Mouse (Mus musculus) MEL (cell line): ENCODE data around the gene Afap1l2.

Source experiments
- CTCF ChIP-seq, 3 experiments: IDR thresholded peaks in 2 of 3; conservative IDR thresholded peaks in 1 of 3; 2 replicates each; pipeline ENCODE4 v1.5.1; 2011 to 2012; ENCODE audit warnings: low read length in 3 of 3, low read depth in 2 of 3, mild to moderate bottlenecking in 2 of 3, improper control_type of control experiment in 1 of 3, inconsistent platforms in 1 of 3, mixed read lengths in 1 of 3, moderate library complexity in 1 of 3; ENCODE audit not compliant: control insufficient read depth in 1 of 3, insufficient read depth in 1 of 3, poor library complexity in 1 of 3, severe bottlenecking in 1 of 3
- ELF1 ChIP-seq: IDR thresholded peaks from 2 replicates; pipeline ENCODE4 v1.6.1; 2014; ENCODE audit warnings: low read depth, mild to moderate bottlenecking, inconsistent platforms, low read length, improper control_type of control experiment, moderate library complexity
- EP300 ChIP-seq, 2 experiments: IDR thresholded peaks; 2 replicates each; pipeline ENCODE4 v1.6.1; 2011; ENCODE audit warnings: improper control_type of control experiment in 2 of 2, low read length in 2 of 2, low read depth in 1 of 2, mild to moderate bottlenecking in 1 of 2
- GATA1 ChIP-seq: IDR thresholded peaks from 2 replicates; pipeline ENCODE4 v1.6.1; 2011; ENCODE audit warnings: low read depth, low read length, improper control_type of control experiment
- HCFC1 ChIP-seq: IDR thresholded peaks from 2 replicates; pipeline ENCODE4 v1.6.1; 2012; ENCODE audit warnings: low read depth, mild to moderate bottlenecking, inconsistent platforms, low read length, improper control_type of control experiment, moderate library complexity
- MAFK ChIP-seq: IDR thresholded peaks from 2 replicates; pipeline ENCODE4 v1.6.1; 2011; ENCODE audit warnings: low read depth, mild to moderate bottlenecking, low read length, improper control_type of control experiment, borderline replicate concordance
- MAX ChIP-seq: IDR thresholded peaks from 2 replicates; pipeline ENCODE4 v1.6.1; 2011; ENCODE audit warnings: low read length, improper control_type of control experiment
- MYC ChIP-seq: IDR thresholded peaks from 2 replicates; pipeline ENCODE4 v1.6.1; 2011; ENCODE audit warnings: low read depth, mild to moderate bottlenecking, low read length, improper control_type of control experiment, moderate library complexity
- POLR2A ChIP-seq, 2 experiments: IDR thresholded peaks; 2 replicates each; pipeline ENCODE4 v1.6.1; 2011 to 2012; ENCODE audit warnings: low read length in 2 of 2, mild to moderate bottlenecking in 2 of 2, control low read depth in 1 of 2, improper control_type of control experiment in 1 of 2, low read depth in 1 of 2, moderate library complexity in 1 of 2; ENCODE audit not compliant: control insufficient read depth in 1 of 2, insufficient read depth in 1 of 2, poor library complexity in 1 of 2
- USF1 ChIP-seq: IDR thresholded peaks from 2 replicates; pipeline ENCODE4 v1.6.1; 2014; ENCODE audit warnings: low read depth, mild to moderate bottlenecking, inconsistent platforms, low read length, improper control_type of control experiment, moderate library complexity

- no peak for TF ChIP-seq HCFC1
- TF ChIP-seq MAFK: no peak
- TF ChIP-seq CTCF (IDR thresholded peaks at IDR 0.05 in 2 of 3, conservative IDR thresholded peaks at IDR 0.05 in 1 of 3; ENCODE audit: control insufficient read depth in 1 of 3, insufficient read depth in 1 of 3, low read depth in 2 of 3, low read length in 3 of 3, poor library complexity in 1 of 3, severe bottlenecking in 1 of 3): no peak
- TF ChIP-seq EP300 (IDR thresholded peaks at IDR 0.05; ENCODE audit: low read depth in 1 of 2, low read length in 2 of 2): no peak
- no peak for TF ChIP-seq MAX
- TF ChIP-seq POLR2A (IDR thresholded peaks at IDR 0.05; ENCODE audit: control insufficient read depth in 1 of 2, insufficient read depth in 1 of 2, low read depth in 1 of 2, low read length in 2 of 2, poor library complexity in 1 of 2): no peak
- TF ChIP-seq USF1: no peak
- no peak for TF ChIP-seq GATA1
- TF ChIP-seq MYC: no peak
- TF ChIP-seq ELF1: no peak
These were observed 119.4 kb downstream of the Afap1l2 start for GRCm38 (mm10) chr19:56888654-56889053.
